Mouse (Mus musculus): ENCODE results near the gene Ube3b. TPM values are rescaled to one million over a fixed set of nuclear protein-coding genes. Genes with fewer than 3 reads are reported as not detected.

The Ube3b gene
- polyA plus RNA-seq, 1 experiment, result 79.2 TPM

- TF ChIP-seq CTCF (IDR thresholded peaks at IDR 0.05; ENCODE audit: extremely low read depth, insufficient read depth, low read length) (no peak), POLR2A (IDR thresholded peaks at IDR 0.05; ENCODE audit: extremely low read depth, insufficient read depth, low read length) (no peak)
- H3K4me1 ChIP-seq (ENCODE audit: control insufficient read depth, insufficient read depth, low read length), result no peaks in the 10 kb centered on the region
- H3K27ac ChIP-seq (ENCODE audit: insufficient read depth, low read length), result no peak overlapping the region
- no peak overlapping the region for H3K4me3 ChIP-seq (ENCODE audit: insufficient read depth, low read length)
Measured at GRCm38 (mm10) chr5:114467019-114467418, 86.6 kb downstream of the Ube3b start.

DNA sequence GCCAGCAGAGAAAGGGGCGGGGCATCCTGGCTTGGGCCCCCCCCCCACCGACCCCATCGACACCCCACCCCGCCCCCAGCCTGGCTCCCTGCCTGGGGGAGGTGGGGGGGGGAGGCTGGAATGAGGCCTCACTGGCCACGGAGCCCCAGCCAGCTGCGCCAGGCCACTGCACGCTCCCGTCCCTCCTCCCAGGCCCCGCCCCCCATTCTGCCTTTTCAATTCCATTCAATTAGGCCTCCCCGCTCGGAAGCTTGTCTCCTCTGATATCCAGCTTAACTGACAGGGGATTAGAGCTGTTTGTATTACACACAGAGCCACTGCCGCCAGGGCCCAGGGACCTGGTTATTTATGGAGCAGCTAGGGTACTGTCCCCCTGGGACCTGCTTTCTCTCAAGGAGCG is 87.0 kb downstream of the Ube3b start:
- Histone ChIP-seq H3K4me1 (ENCODE audit: control insufficient read depth, insufficient read depth, low read length) (no peaks in the 10 kb centered on the region), H3K4me3 (ENCODE audit: insufficient read depth, low read length) (no peak overlapping the region), H3K27ac (ENCODE audit: insufficient read depth, low read length) (no peak overlapping the region)
- no peak for TF ChIP-seq CTCF (IDR thresholded peaks at IDR 0.05; ENCODE audit: extremely low read depth, insufficient read depth, low read length)
- TF ChIP-seq POLR2A (IDR thresholded peaks at IDR 0.05; ENCODE audit: extremely low read depth, insufficient read depth, low read length), result no peak

GRCm38 (mm10) chr5:114468007-114468406 is 87.6 kb downstream of the Ube3b start:
- TF ChIP-seq POLR2A (IDR thresholded peaks at IDR 0.05; ENCODE audit: extremely low read depth, insufficient read depth, low read length) (no peak), CTCF (IDR thresholded peaks at IDR 0.05; ENCODE audit: extremely low read depth, insufficient read depth, low read length) (no peak)
- Histone ChIP-seq H3K4me3 (ENCODE audit: insufficient read depth, low read length) (no peak overlapping the region), H3K27ac (ENCODE audit: insufficient read depth, low read length) (no peak overlapping the region)

GRCm38 (mm10) chr5:114470359-114470758 is 90.0 kb downstream of the Ube3b start:
- no peak for TF ChIP-seq POLR2A (IDR thresholded peaks at IDR 0.05; ENCODE audit: extremely low read depth, insufficient read depth, low read length)
- no peak for TF ChIP-seq CTCF (IDR thresholded peaks at IDR 0.05; ENCODE audit: extremely low read depth, insufficient read depth, low read length)
- Histone ChIP-seq H3K4me1 (ENCODE audit: control insufficient read depth, insufficient read depth, low read length) (no peaks in the 10 kb centered on the region), H3K4me3 (ENCODE audit: insufficient read depth, low read length) (no peak overlapping the region), H3K27ac (ENCODE audit: insufficient read depth, low read length) (no peak overlapping the region)

More at GRCm38 (mm10) chr5:114468007-114468406, 87.6 kb downstream of the Ube3b start:
- no peaks in the 10 kb centered on the region for H3K4me1 ChIP-seq (ENCODE audit: control insufficient read depth, insufficient read depth, low read length)

Other genes starting within 250 kb of the Ube3b start
- 3.1 and 3.3 TPM in 2 replicates for gene Acacb, start 234.1 kb upstream of the Ube3b start, polyA plus RNA-seq (2012; rRNA removed)
- not detected in 2 replicates for gene Foxn4, start 106.8 kb upstream of the Ube3b start, polyA plus RNA-seq (2012; rRNA removed)
- gene Myo1h, start 91.4 kb upstream of the Ube3b start, polyA plus RNA-seq (2012; rRNA removed), result 2.7 and 3.0 TPM in 2 replicates
- gene Kctd10, start 99 bp upstream of the Ube3b start, polyA plus RNA-seq (2012; rRNA removed), result 51.9 and 53.3 TPM in 2 replicates
- 26.4 and 26.9 TPM in 2 replicates for gene Mmab, start 63.5 kb downstream of the Ube3b start, polyA plus RNA-seq (2012; rRNA removed)
- 36.5 and 39.5 TPM in 2 replicates for gene Mvk, start 63.7 kb downstream of the Ube3b start, polyA plus RNA-seq (2012; rRNA removed)
- gene Fam222a, start 187.4 kb downstream of the Ube3b start, polyA plus RNA-seq (2012; rRNA removed), result 5.2 and 7.3 TPM in 2 replicates